In the genomic region with DNA sequence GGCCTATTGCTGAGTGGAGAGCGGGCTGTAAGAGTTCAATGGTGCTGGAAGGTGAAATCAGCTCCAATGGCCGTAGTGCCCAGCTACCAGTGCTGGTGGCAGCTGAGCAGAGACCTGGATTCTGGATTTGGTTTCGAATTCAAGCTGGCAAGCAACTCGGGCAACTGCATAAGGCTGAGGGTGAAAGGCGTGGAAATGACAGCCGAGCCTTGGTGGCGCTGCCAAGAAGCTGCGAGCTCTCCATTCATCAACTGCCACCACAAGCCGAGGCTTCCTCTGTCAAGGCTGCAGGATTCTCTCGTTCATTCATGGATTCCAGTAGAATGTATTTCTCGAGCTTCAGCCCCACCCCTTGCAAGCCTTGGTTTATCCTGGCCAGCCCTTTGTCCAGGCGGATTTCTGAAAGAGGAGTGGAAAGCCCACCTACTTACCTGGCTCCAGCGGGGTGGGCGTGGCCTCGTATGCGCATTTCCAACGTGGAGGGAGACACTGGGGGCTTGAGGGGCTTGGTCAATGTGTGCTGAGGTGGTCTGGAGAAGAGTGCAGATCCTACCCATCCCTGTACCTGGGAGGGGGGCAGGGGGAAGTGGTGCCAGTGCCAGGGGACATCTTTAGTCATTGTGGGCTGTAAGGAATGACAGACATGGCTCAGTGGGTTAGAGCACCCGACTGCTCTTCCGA, we compare ENCODE assay signal across 11 mouse cellular contexts. TPM values are rescaled to one million over a fixed set of nuclear protein-coding genes. Genes with fewer than 3 reads are reported as not detected.
A peak's percentile ranks its signal among the peaks of the same experiment; 100 is the strongest.
DNase-seq lines count a peak whose midpoint lies in the region; ATAC-seq lines count a peak whose summit lies in the region.
"Had no signal": no experiment of that assay in that cellular context is flagged by ENCODE, and none has a peak within 500 bp of the region (broad histone marks: within the 10 kb centered on the region; RNA-seq: fewer than 3 reads in every experiment).

No protein-coding gene starts in this region.

- ATAC-seq in lung, embryonic 15.5 days (ENCODE audit: borderline replicate concordance, extremely low read depth, low FRiP score, low TSS enrichment) = no peak
- no peak for ATAC-seq in megakaryocyte, adult 5-6 weeks (ENCODE audit: poor library complexity, severe bottlenecking)
- ATAC-seq in erythroid progenitor cell, adult 5-6 weeks (replicated peaks; ENCODE audit: low FRiP score, poor library complexity, severe bottlenecking) = no peak
- ATAC-seq: Patski had no signal

- WGBS in lung, embryonic 15.5 days = 41% methylated on average over 19 of the region's 19 CpGs

- peaks cover 4% of the 10 kb centered on the region; the same call in 1 of the 2 replicates for H3K27me3 ChIP-seq in lung, embryonic 15.5 days
- H3K27me3 ChIP-seq: embryonic facial prominence, embryonic 12.5 days had no signal

- H3K4me3 ChIP-seq in lung, embryonic 15.5 days = no peak overlapping the region
- H3K4me3 ChIP-seq: embryonic facial prominence, embryonic 12.5 days had no signal

- H3K4me2 ChIP-seq in lung, embryonic 15.5 days = peak overlapping the region; percentile 30; the same call in 1 of the 2 replicates
- H3K4me2 ChIP-seq: embryonic facial prominence, embryonic 12.5 days had no signal

- H3K36me3 ChIP-seq in lung, embryonic 15.5 days = no peaks in the 10 kb centered on the region
- H3K36me3 ChIP-seq: embryonic facial prominence, embryonic 12.5 days had no signal

- DNase-seq in lung, postnatal 25 days (ENCODE audit: low spot score) = no peak
- DNase-seq in cerebellum, postnatal 10 days = peak; percentile 81 to 86
- peak; percentile 41 to 67 for DNase-seq in layer of hippocampus, postnatal 10 days (ENCODE audit: low spot score in 2 of 2)
- peak; percentile 38 for DNase-seq in right cerebral cortex, postnatal 4 days
- DNase-seq in heart, postnatal 10 days = no peak

- intact Hi-C loops in heart, postnatal 10 days (cut with DNase I) = no loop called here

- H3K9ac ChIP-seq in lung, embryonic 15.5 days = no peak overlapping the region
- H3K9ac ChIP-seq: embryonic facial prominence, embryonic 12.5 days had no signal

- H3K9me3 ChIP-seq in lung, embryonic 15.5 days = no peaks in the 10 kb centered on the region
- H3K9me3 ChIP-seq: embryonic facial prominence, embryonic 12.5 days had no signal

- H3K4me1 ChIP-seq in lung, embryonic 15.5 days = peaks cover 24% of the 10 kb centered on the region

- H3K27ac ChIP-seq in lung, embryonic 15.5 days = no peak overlapping the region
- H3K27ac ChIP-seq: embryonic facial prominence, embryonic 12.5 days had no signal

RNA-seq across cellular contexts. Expression of a gene that starts 30.4 kb away (rescaled TPM):
- polyA plus RNA-seq in lung, embryonic 15.5 days (2015; fragmentation: Nextera tagmentation; extraction: Ambion mirVana) = 3.4 and 5.1 TPM in 2 replicates
- total RNA-seq in layer of hippocampus, postnatal 10 days (2021) = 1 to 10 TPM; 2.4 to 3.6 TPM
- 0.27 and 0.47 TPM in 2 replicates for total RNA-seq in megakaryocyte, adult 5-6 weeks (2015)
- total RNA-seq in megakaryocyte, adult 5-6 weeks (2017) = 0.08 and 0.40 TPM in 2 replicates
- total RNA-seq in heart, postnatal 10 days (2021) = 1 to 10 TPM; 2.7 to 4.4 TPM
- not detected in 2 replicates for total RNA-seq in erythroid progenitor cell, adult 5-6 weeks (2015; ENCODE audit: low replicate concordance)
- total RNA-seq in erythroid progenitor cell, adult 5-6 weeks (2017; ENCODE audit: low replicate concordance) = not detected in 2 replicates
- total RNA-seq: hematopoietic stem cell, adult 5-6 weeks had no signal

RNA-seq across cellular contexts. Expression of a gene that starts 48.8 kb away (rescaled TPM):
- polyA plus RNA-seq in lung, embryonic 15.5 days (2015; fragmentation: Nextera tagmentation; extraction: Ambion mirVana) = 199 and 205 TPM in 2 replicates
- 100 to 1,000 TPM; 110 to 124 TPM for total RNA-seq in layer of hippocampus, postnatal 10 days (2021)
- total RNA-seq in megakaryocyte, adult 5-6 weeks (2015) = 20.6 and 20.7 TPM in 2 replicates
- 33.9 and 40.9 TPM in 2 replicates for total RNA-seq in megakaryocyte, adult 5-6 weeks (2017)
- 100 to 1,000 TPM; 337 to 343 TPM for total RNA-seq in heart, postnatal 10 days (2021)
- 12.3 and 17.6 TPM in 2 replicates for total RNA-seq in erythroid progenitor cell, adult 5-6 weeks (2015; ENCODE audit: low replicate concordance)
- total RNA-seq in erythroid progenitor cell, adult 5-6 weeks (2017; ENCODE audit: low replicate concordance) = 7.7 and 42.9 TPM in 2 replicates

Comparison
In these comparisons a context has a peak if more than half of its experiments do, and no peak if none do; other contexts are left out.
1. DNase-seq: peak in cerebellum, postnatal 10 days (2 of 2), layer of hippocampus, postnatal 10 days (2 of 2) and right cerebral cortex, postnatal 4 days (single experiment); none in lung, postnatal 25 days (single experiment) and heart, postnatal 10 days (0 of 2).